Mouse (Mus musculus) frontal cortex, postnatal 14 days (tissue): ENCODE results near the gene Lat2.

Source experiments
- DNase-seq, 2 experiments: peaks; one replicate each; pipeline ENCODE4 v3.0.0; 2022; ENCODE audit warnings: low spot score in 2 of 2

Gene Lat2

DNA sequence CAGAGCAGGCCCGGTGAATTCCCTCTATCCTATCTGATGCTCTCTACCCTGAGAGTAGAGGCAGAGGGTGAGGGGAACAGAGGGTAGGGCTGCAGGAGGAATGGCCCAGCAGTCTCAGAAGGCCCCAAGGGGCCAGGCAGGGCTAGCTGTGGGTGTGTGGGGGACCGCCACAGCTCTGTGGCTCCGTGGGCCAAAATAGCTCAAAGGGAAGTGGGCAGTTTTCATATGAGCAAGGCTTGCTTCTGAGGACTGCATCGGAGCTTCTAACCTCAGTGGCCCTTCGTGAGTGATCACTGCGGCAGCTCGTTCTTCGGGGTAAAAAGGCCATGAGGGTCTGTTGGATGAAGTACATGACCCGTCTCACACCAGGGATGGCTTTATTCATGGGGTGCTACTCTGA is 1.1 kb downstream of the Lat2 start:
- DNase-seq, result no peak

- no peak for DNase-seq
Observed at GRCm38 (mm10) chr5:134611810-134612521, 2.9 kb downstream of the Lat2 start.

DNA sequence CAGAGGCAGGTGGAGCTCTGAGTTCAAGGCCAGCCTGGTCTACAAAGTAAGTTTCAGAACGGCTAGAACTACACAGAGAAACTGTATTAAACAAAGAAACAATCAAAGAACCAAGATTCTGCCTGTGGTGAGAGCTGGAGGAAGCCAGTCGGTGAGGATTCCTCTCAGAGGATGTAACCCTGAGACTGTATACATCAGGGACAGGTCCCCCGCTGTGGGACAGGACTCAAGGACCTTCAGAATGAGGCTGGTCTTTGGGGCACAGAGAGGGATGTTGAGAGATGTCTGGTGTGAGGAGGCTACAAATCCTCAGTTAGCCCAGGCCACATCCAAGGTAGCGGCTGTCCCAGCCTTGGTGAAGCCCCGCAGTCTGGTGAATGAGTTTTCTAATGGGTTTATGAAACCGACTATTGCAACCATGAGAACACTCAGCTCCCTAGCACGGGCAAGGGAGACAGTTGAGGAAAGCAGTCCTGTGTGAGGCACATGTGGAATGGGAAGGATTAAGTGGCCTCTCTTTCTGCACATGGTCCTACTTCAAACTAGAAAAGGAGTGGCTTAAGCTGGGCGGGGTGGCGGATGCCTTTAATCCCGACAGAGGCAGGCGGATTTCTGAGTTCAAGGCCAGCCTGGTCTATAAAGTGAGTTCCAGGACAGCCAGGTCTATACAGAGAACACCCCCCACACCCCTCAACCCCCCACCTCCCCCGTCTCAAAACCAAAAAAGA is 4.7 kb downstream of the Lat2 start:
- DNase-seq, result no peak

- no peak for DNase-seq
Observed at GRCm38 (mm10) chr5:134607121-134607520, 7.7 kb downstream of the Lat2 start.

DNA sequence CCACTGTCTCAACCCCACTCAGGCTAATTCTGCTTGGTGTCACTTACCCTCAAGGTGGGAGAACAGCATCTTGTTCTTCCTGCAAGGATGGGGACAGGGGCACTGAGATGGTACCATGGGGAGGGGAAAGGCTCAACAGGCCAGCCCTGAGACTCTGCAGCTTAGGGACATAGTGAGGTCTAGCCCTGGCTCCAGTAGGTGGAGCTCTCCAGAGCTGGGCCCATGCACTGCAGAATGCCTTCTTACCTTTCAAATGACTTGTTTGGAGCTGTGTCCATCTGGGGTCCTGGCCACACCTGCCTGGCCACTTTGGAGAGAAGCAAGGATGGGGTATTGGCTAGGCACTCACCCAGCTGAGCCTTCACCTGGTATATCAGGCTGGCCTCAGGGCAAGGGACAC is 8.5 kb downstream of the Lat2 start:
- DNase-seq, result no peak

DNA sequence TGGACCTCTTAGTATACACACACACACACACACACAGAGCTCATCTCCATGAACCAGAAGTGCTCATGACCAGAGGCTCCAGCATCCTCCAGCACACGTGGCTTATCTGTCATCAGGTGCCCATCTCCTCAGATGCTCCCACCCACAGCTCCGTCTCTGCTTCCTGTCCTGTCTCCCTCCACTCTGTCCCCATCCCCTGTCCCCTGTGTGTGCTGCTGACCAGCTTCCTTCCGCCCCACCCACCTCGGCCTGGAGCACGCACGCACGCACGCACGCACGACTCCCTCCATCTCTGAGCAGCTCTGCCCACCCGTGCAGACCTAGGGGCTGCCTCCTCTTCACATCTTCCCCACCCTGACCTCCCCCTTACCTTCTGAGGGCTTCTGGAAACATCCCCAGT is 10.4 kb downstream of the Lat2 start:
- DNase-seq, result no peak

DNA sequence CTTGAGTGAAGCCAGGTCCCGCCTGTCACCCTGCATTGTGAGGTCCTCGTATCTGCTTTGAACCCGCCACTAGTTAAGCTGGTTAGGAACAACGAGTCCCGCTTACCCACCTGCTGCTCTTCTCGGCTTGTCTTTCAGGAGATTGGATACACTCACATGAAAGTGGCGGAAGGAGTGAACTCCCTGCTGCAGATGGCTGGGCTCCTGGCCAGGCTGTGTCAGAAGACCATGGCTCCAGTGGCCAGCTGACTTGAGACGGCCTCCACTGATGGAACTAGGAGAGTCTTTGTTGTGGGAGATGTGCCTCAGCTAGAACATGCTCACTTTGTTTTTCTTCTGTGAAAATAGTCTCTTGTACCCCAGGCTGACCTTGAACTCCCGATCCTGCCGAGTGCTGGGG is 17.1 kb downstream of the Lat2 start:
- DNase-seq, result no peak

- DNase-seq, result no peak
Observed at GRCm38 (mm10) chr5:134593093-134593492, 21.7 kb downstream of the Lat2 start.

DNA sequence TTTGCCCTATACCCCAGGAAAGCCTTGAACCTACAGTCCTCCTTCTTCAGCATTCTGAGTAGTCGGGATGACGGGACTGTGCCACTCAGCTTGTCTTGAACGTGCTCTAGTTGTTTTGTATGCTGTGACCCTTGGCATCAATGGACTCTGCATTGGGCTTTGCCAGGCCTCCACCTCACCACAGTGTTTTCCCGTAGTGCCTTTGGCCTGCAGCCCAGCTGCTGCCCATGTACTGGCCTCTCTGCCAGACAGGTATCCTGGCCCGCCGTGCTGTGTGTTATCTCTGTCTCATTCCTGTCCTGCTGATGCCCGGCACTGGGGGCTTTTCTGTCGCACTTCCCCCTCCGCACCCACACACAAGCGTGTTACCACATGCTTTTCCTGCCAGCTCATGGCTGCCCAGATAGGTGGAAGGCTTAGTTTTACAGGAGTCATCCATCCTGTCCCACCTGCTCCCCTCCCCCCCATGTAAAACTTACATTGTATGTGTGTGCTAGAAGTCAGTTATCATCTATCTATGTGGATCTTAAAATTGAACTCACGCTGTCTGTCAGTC is 22.7 kb downstream of the Lat2 start:
- no peak for DNase-seq

DNA sequence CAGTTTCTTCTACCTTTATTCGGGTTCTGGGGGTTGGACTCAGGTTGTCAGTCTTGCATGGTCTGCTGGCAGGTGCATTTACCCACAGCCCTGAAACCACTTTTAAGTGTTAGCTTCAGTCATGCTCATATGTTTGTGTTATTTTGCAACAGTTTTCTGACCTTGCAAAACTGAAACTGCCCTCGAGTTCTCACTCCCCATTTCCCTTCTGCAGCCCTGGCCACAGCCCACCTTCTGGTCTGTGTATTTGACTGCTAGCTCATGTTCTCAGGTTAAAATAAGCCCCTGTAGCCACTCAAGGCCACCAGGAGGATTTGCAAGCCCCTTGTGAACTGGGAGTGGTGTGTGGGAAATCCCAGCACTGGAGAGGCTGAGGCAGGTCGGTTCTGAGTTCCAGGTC is 24.9 kb downstream of the Lat2 start:
- DNase-seq, result no peak

- no peak for DNase-seq
Observed at GRCm38 (mm10) chr5:134584798-134585197, 30.0 kb downstream of the Lat2 start.

GRCm38 (mm10) chr5:134583884-134584213 is 31.0 kb downstream of the Lat2 start:
- no peak for DNase-seq

- no peak for DNase-seq
Observed at GRCm38 (mm10) chr5:134583006-134583883, 31.6 kb downstream of the Lat2 start.

DNA sequence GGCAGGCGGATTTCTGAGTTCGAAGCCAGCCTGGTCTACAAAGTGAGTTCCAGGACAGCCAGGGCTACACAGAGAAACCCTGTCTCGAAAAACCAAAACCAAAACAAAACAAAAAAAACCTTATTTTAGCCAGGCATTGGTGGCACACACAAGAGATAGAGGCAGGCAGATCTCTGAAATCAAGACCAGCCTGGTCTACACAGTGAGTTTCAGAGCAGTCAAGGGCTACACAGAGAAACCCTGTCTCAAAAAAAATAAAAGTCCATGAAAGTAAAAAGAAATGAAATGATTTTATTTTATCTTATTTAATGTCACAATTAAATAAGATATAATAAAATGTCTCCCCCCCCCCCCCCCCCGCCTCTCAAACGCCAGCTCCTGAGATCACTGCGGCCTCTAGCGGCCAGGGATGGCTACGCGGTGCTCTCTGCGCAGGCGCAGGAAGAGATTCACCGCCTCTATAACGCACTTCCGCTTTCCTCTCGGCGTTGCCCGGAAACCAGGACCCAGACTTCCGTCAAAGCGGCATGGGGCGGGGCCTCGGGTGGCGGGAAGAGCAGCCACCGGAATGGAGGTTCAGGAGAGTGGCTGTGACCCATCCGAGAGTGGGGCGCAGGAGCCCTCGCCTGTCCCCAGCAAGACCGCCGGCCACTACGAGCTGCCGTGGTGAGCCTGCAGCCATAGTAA is 32.5 kb downstream of the Lat2 start:
- DNase-seq, result peak; percentile 92 to 93

GRCm38 (mm10) chr5:134581146-134581545 is 33.7 kb downstream of the Lat2 start, which contains the start of gene Rfc2:
Gene Rfc2, plus strand, starts transcription at chr5:134581366.
- no peak for DNase-seq

DNA sequence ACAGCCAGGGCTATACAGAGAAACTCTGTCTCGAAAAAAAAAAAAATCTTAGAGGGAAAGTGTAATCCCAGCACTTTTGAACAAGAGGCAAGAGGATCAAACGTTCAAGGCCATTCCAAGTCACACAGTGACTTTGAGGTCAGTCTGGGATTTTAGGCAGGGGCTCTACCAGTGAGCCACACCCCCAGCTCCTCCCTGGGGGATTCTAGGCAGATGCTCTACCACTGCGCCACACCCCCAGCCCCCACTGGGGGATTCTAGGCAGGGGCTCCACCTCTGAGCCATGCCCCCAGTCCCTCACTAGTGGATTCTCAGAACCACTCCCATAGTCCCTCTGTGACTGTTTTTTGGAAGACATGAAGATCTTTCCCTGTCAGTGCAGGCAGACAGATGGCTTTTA is 35.7 kb downstream of the Lat2 start:
- no peak for DNase-seq

DNA sequence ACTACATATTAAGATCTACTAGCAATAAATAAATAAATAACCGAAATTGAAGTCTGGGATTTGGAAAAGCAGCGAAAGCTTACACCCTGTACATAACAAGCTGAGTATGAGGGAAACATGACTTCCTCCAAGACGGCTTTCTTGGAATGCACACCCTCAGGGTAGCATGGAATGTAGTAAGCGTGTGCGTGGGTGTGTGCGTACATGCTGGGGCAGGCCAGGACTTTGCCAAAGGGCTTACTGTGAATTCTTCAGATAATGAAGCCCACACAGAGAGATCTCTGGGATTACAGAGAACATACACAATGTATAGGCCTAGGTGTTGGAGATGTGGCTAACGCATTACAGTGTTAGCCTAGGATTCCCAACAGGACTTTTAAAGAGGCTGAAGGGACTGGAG is 37.3 kb downstream of the Lat2 start:
- no peak for DNase-seq

DNA sequence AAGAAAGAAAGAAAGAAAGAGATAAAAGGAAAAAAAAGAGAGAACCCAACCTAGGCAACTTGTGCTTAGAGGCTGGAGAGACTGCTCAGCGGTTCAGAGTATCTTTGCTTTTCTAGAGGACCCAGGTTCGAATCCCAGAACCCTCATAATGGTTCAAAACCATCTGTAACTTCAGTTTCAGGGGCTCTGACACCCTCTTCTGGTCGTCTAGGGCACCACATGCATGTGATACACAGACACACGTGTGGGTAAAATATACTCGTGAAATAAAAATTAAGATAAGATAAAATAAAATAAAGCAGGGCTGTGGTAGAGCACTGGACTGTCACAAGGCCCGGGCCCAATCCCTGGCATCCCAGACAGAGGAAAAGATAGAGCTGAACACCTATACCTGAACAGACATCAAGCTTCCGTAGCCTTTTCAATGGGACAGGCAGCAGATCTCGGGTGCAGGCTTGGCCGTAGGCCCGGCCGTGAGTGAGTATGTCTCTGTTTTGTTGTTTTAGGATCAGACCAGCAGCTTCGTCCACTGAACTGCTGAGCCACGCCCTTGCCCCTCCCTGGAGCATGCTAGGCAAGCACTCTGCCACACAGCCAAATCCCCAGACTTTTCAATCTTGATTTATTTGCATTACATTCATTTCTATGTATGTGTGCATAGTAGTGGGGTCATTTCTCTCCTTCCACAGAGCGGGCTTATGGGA is 38.2 kb downstream of the Lat2 start:
- DNase-seq, result no peak

GRCm38 (mm10) chr5:134575833-134576232 is 39.0 kb downstream of the Lat2 start:
- no peak for DNase-seq

DNA sequence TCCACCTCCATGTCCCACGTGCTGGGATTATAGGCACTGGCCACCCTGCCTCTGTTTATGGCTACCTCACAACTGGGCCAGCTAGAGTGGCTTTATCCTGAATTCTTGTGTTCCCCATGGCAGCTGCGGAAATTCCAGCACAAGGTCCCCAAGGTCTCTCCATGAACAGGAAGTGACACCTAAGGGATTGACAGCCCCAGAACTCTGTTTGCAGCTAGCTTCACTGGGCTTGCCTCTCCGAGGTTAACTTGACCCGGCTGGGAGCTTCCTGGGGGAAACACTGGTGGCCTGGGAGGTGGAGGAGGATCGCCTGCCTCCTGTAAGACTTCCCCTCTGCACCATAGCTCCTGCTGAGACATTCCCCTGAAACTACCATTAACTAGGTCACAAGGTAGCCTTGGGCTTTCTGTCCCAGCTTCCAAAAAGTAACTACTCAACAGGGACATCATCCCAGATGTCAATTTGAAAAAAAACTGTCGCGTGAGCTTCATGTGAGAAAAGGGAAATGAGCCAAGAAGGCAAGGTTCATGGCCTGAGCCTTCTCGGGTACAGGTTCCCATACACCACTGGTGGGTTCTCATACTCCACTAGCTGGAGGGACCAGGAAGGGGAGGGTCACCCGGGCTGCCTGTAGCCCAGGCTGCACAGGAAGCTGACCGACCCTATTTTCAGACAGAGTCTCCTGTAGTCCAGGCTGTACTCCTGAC is 42.2 kb downstream of the Lat2 start:
- DNase-seq, result no peak
